11 mouse cellular contexts compared by ENCODE assay signal in genomic region chr2:102021371-102022084, GRCm38 (mm10).
DNase-seq lines count a peak whose midpoint lies in the region; ATAC-seq and TF ChIP-seq lines count a peak whose summit lies in the region.
"Had no signal": no experiment of that assay in that cellular context is flagged by ENCODE, and none has a peak within 500 bp of the region (broad histone marks: within the 10 kb centered on the region; RNA-seq: fewer than 3 reads in every experiment).

No protein-coding gene starts in this region.

- ATAC-seq in intestine, embryonic 16.5 days: peak; percentile 42
- no peak for ATAC-seq in intestine, postnatal 0 days
- no peak for ATAC-seq in forebrain, embryonic 12.5 days (ENCODE audit: low FRiP score)
- peak; percentile 68 for ATAC-seq in kidney, embryonic 16.5 days (ENCODE audit: low FRiP score, low TSS enrichment)
- ATAC-seq in midbrain, embryonic 15.5 days (replicated peaks): no peak

- H3K36me3 ChIP-seq in intestine, embryonic 16.5 days (ENCODE audit: control insufficient read depth, insufficient read depth, low read length): no peaks in the 10 kb centered on the region
- no peaks in the 10 kb centered on the region for H3K36me3 ChIP-seq in intestine, postnatal 0 days (ENCODE audit: control insufficient read depth, insufficient read depth)
- H3K36me3 ChIP-seq in forebrain, embryonic 12.5 days (replicated peaks): no peaks in the 10 kb centered on the region
- H3K36me3 ChIP-seq in kidney, embryonic 16.5 days (ENCODE audit: insufficient read depth, low read length): no peaks in the 10 kb centered on the region
- H3K36me3 ChIP-seq in midbrain, embryonic 15.5 days (replicated peaks): no peaks in the 10 kb centered on the region

- 0 out of 2 replicates have a peak overlapping the region, but pooled peaks have one; percentile 5 for H3K9ac ChIP-seq in intestine, embryonic 16.5 days (ENCODE audit: low read depth, low read length)
- H3K9ac ChIP-seq in intestine, postnatal 0 days (ENCODE audit: low read depth, low read length): no peak overlapping the region
- peak overlapping the region; percentile 33; the same call in 1 of the 2 replicates for H3K9ac ChIP-seq in forebrain, embryonic 12.5 days
- 0 out of 2 replicates have a peak overlapping the region, but pooled peaks have one; percentile 23 for H3K9ac ChIP-seq in kidney, embryonic 16.5 days (replicated peaks; ENCODE audit: low read length)
- no peak overlapping the region for H3K9ac ChIP-seq in midbrain, embryonic 15.5 days

- no peak overlapping the region for H3K4me2 ChIP-seq in intestine, embryonic 16.5 days (ENCODE audit: low read depth, low read length)
- H3K4me2 ChIP-seq in intestine, postnatal 0 days (replicated peaks; ENCODE audit: low read depth): no peak overlapping the region
- no peak overlapping the region for H3K4me2 ChIP-seq in forebrain, embryonic 12.5 days
- H3K4me2 ChIP-seq in kidney, embryonic 16.5 days (replicated peaks; ENCODE audit: low read depth, low read length): no peak overlapping the region
- H3K4me2 ChIP-seq in midbrain, embryonic 15.5 days: no peak overlapping the region

- no peaks in the 10 kb centered on the region for H3K4me1 ChIP-seq in intestine, embryonic 16.5 days (ENCODE audit: control insufficient read depth, insufficient read depth, low read length)
- no peaks in the 10 kb centered on the region for H3K4me1 ChIP-seq in intestine, postnatal 0 days (replicated peaks; ENCODE audit: control insufficient read depth, insufficient read depth, low read length)
- H3K4me1 ChIP-seq in forebrain, embryonic 12.5 days: peaks cover 46% of the 10 kb centered on the region
- H3K4me1 ChIP-seq in kidney, embryonic 16.5 days (ENCODE audit: insufficient read depth, low read length): peaks cover 16% of the 10 kb centered on the region
- peaks cover 13% of the 10 kb centered on the region for H3K4me1 ChIP-seq in midbrain, embryonic 15.5 days

- no peaks in the 10 kb centered on the region for H3K9me3 ChIP-seq in intestine, embryonic 16.5 days (ENCODE audit: control insufficient read depth, low read length)
- no peaks in the 10 kb centered on the region for H3K9me3 ChIP-seq in intestine, postnatal 0 days (ENCODE audit: control insufficient read depth)
- H3K9me3 ChIP-seq in forebrain, embryonic 12.5 days: no peaks in the 10 kb centered on the region
- no peaks in the 10 kb centered on the region for H3K9me3 ChIP-seq in kidney, embryonic 16.5 days (ENCODE audit: low read length)
- H3K9me3 ChIP-seq in midbrain, embryonic 15.5 days: no peaks in the 10 kb centered on the region

- no peaks in the 10 kb centered on the region for H3K27me3 ChIP-seq in intestine, embryonic 16.5 days (replicated peaks; ENCODE audit: control insufficient read depth, insufficient read depth, low read length)
- H3K27me3 ChIP-seq in intestine, postnatal 0 days (replicated peaks; ENCODE audit: control insufficient read depth, insufficient read depth, low read length): no peaks in the 10 kb centered on the region
- H3K27me3 ChIP-seq in forebrain, embryonic 12.5 days: no peaks in the 10 kb centered on the region
- no peaks in the 10 kb centered on the region for H3K27me3 ChIP-seq in kidney, embryonic 16.5 days (ENCODE audit: insufficient read depth, low read length)
- H3K27me3 ChIP-seq in midbrain, embryonic 15.5 days (replicated peaks): no peaks in the 10 kb centered on the region

- DNase-seq in spleen, postnatal 10 days (ENCODE audit: low spot score in 2 of 2): no peak
- DNase-seq in retina, embryonic 14.5 days (ENCODE audit: low spot score): no peak
- DNase-seq in embryo, embryonic 9.5 days (ENCODE audit: extremely low spot score): no peak
- DNase-seq: gastrocnemius, postnatal 36 days; right cerebral cortex, adult 18-20 months had no signal

- no peak overlapping the region for H3K4me3 ChIP-seq in intestine, embryonic 16.5 days (ENCODE audit: low read length)
- H3K4me3 ChIP-seq in intestine, postnatal 0 days (ENCODE audit: low read depth, low read length): no peak overlapping the region
- no peak overlapping the region for H3K4me3 ChIP-seq in forebrain, embryonic 12.5 days (replicated peaks)
- H3K4me3 ChIP-seq in kidney, embryonic 16.5 days (ENCODE audit: low read length): no peak overlapping the region
- no peak overlapping the region for H3K4me3 ChIP-seq in midbrain, embryonic 15.5 days

- WGBS in intestine, embryonic 16.5 days: 31% methylated on average over 11 of the region's 11 CpGs
- 35% methylated on average over 11 of the region's 11 CpGs for WGBS in intestine, postnatal 0 days
- 58% methylated on average over 11 of the region's 11 CpGs for WGBS in forebrain, embryonic 12.5 days
- WGBS in kidney, embryonic 16.5 days: 16% methylated on average over 11 of the region's 11 CpGs
- 33% methylated on average over 11 of the region's 11 CpGs for WGBS in midbrain, embryonic 15.5 days

- no peak for TF ChIP-seq CTCF in intestine, postnatal 0 days (IDR thresholded peaks at IDR 0.05; ENCODE audit: low read depth)

- H3K27ac ChIP-seq in intestine, embryonic 16.5 days (ENCODE audit: low read length): peak overlapping the region; percentile 10; the same call in 1 of the 2 replicates
- no peak overlapping the region for H3K27ac ChIP-seq in intestine, postnatal 0 days (ENCODE audit: low read depth, low read length)
- peak overlapping the region; percentile 74 for H3K27ac ChIP-seq in forebrain, embryonic 12.5 days
- 0 out of 2 replicates have a peak overlapping the region, but pooled peaks have one; percentile 13 for H3K27ac ChIP-seq in kidney, embryonic 16.5 days (ENCODE audit: low read length)
- H3K27ac ChIP-seq in midbrain, embryonic 15.5 days: peak overlapping the region; percentile 57
- H3K27ac ChIP-seq: macrophage had no signal

Comparison
In these comparisons a context has a peak if more than half of its experiments do, and no peak if none do; other contexts are left out.
1. ATAC-seq: peak in intestine, embryonic 16.5 days (single experiment) and kidney, embryonic 16.5 days (single experiment); none in intestine, postnatal 0 days (single experiment), forebrain, embryonic 12.5 days (single experiment) and midbrain, embryonic 15.5 days (single experiment).
2. H3K9ac ChIP-seq: peak in intestine, embryonic 16.5 days (single experiment), forebrain, embryonic 12.5 days (single experiment) and kidney, embryonic 16.5 days (single experiment); none in intestine, postnatal 0 days (single experiment) and midbrain, embryonic 15.5 days (single experiment).